Mouse (Mus musculus) erythroblast, embryonic 14.5 days (primary cell): ENCODE data around the gene Bbx.

Experiments
- GATA1 ChIP-seq: IDR thresholded peaks from 2 replicates; pipeline ENCODE4 v1.6.1; 2012; ENCODE audit warnings: low read length, inconsistent platforms, mixed read lengths
- TAL1 ChIP-seq: IDR thresholded peaks from 3 replicates; pipeline ENCODE4 v1.6.1; 2012; ENCODE audit warnings: low read length, inconsistent platforms, mixed read lengths

DNA sequence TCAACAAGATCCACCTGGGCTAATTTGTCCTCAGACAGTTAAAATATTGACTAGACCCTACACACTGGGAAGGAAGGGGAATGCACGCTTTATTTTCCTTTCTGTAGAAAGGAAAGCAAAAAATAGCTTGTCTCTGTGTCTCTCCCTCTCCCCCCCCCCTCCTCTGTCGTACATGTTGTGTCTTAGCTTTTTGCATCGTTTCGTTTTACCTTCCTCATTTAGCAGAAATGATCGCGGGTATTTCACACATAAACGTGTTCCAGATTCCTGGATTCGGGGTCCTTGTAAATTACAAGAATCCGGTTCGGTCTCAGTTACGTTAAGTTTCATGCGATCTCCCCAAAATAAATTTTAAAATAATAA is 1.7 kb downstream of the Bbx start:
- no peak for TF ChIP-seq GATA1
- TF ChIP-seq TAL1: no peak
